Mouse (Mus musculus): Measurements from ENCODE around the gene Olfr552. TPM values are rescaled to one million over a fixed set of nuclear protein-coding genes. Genes with fewer than 3 reads are reported as not detected.
"Not testable (repeated sequence)": the region's sequence is repeated elsewhere in the genome, so short reads cannot be mapped to it uniquely, and the experiment has no call there.

Olfr552 gene
- polyA plus RNA-seq (2012; ENCODE audit: insufficient read depth, insufficient read length, missing spikeins), result not detected in 2 replicates

DNA sequence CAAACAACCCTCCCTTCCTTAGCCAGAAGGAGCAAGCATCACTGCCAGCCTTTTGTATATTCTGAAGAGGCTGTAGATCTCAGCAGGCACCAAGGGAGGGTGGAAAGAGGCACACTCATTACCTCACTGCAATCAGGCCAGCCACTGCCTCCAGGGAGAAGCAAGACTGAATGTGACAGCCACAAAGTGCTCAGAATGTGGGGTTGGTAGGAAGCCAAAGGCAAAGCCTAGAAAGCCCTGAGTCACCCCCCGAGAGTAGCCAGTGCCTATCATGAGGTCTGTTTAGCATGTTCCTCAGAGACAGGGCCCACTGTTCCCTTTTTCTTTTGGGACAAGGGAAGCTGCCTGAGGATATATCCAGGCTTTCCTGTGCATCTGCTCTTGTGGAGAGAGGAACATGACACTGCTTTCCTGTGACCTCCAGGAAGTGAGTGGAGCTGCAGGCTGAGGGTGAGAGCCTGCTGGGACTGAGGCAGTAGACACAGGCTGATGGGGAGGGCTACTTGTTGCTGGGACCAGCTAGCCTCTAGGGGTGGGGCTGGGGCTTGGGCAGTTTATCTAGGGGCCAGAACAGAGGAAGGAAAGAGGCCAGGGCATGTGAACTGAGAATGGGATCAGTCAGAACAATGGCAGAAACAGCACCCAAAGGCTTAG is at the start of gene Olfr552:
Gene Olfr552 (plus strand): TSS at position 393 of the 654 bp plus-strand sequence.
- H3K4me3 ChIP-seq (ENCODE audit: insufficient read depth, low read depth, low read length), result no peak within 1 kb of the TSS
- H3K4me1 ChIP-seq (ENCODE audit: control insufficient read depth, insufficient read depth, insufficient read length, low read length), result no peaks in the 10 kb centered on the region
- H3K27ac ChIP-seq (replicated peaks; ENCODE audit: low read depth, low read length), result no peak within 1 kb of the TSS

DNA sequence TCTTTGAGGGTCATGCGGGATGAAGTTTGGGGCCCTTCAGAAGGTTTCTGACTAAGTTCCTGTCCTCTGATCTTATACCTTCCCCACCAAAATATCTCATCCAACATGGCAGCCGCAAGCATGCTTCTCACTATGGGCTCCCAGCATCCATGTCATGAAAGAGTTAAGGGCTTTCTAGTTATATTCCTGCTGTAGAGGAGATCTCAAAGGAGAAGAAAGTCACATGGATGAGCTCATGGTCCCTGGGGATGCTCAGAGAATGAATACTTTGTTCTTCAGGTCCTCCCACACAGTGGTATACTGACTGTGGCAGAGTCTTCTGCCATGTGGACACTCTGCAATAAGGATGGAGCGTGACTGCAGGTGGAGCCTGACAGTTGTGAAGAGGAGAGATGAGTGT is 48.0 kb upstream of the Olfr552 start, which contains the start of gene Olfr549:
Gene Olfr549 (plus strand): TSS at position 301 of the 400 bp plus-strand sequence.
- Histone ChIP-seq H3K4me3 (ENCODE audit: insufficient read depth, low read depth, low read length) (no peak within 1 kb of the TSS), H3K4me1 (ENCODE audit: control insufficient read depth, insufficient read depth, insufficient read length, low read length) (no peaks in the 10 kb centered on the region), H3K27ac (replicated peaks; ENCODE audit: low read depth, low read length) (no peak within 1 kb of the TSS)

DNA sequence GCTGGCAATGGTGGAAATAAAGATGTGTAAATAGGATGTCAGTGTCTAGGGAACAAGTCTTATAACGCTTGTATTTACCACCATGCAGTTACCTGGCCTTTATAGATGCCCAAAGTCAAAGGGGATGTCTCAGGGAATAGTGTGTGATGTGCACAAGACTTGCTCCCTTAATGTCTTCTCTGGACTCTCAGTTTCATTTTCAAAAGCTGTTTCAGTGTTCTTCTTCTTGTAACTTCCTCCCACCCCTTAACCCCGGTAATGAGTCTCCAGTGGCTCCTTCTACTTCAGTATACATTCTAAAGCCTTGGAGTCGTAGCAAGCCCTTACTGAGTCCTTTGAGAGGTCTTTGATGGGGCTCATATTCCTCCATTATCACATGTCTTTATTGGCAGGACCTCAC is 44.3 kb upstream of the Olfr552 start:
- Histone ChIP-seq H3K4me3 (ENCODE audit: insufficient read depth, low read depth, low read length) (no peak overlapping the region), H3K27ac (replicated peaks; ENCODE audit: low read depth, low read length) (no peak overlapping the region), H3K4me1 (ENCODE audit: control insufficient read depth, insufficient read depth, insufficient read length, low read length) (no peaks in the 10 kb centered on the region)

DNA sequence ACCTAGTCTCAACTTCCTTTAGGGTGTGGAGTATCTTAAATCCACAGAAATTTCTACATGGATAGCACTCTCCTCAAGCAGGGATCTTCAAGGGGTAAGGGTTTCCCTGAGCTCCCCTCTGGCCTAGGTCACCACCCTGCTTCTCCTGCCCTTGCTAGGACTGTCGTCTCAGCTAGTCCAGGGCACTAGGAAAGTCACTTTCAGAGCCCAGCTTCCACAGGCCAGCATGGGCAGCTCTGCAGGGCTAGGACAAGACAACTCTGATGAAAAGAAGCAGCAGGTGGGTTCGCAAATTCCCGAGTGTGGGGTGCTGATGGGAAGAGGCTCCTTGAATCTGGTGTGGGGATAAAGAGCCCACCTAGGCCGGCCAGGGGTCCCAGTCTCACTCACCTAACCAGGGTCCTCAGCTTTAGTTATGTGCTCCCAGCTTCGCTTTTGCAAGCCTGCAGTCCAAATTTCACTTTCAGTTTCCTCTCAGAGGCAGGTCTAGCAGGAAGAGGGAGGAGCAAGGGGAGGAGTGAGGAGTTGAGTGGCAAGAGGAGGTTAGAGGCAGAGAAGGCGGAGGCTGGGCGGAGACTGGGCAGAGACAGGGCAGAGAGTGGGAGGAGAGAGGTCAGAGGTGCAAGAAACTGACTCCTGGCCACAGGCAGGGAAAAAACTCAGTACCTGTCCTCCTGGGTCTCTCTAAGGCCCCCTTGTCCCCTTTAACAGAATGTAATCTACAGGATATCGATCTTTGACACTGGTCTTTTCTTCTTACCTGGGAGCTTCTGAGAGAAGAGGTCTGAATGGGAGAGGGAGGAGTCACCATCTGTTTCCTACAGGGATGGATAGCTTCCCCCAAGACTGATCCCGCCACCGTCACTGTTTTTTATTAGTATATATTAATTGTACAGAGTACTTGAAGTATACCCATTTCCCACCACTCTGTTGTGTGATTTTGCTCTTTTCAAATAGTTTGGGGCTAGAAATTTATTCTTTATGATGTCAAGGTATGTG is 32.3 kb upstream of the Olfr552 start, which contains the start of gene Trim21:
Gene Trim21 (minus strand): TSS at position 488 of the 999 bp plus-strand sequence.
- Histone ChIP-seq H3K4me1 (ENCODE audit: control insufficient read depth, insufficient read depth, insufficient read length, low read length) (peaks cover 2% of the 10 kb centered on the region; the same call in 1 of the 2 replicates), H3K4me3 (ENCODE audit: insufficient read depth, low read depth, low read length) (peak within 1 kb of the TSS; percentile 81), H3K27ac (replicated peaks; ENCODE audit: low read depth, low read length) (peak within 1 kb of the TSS; percentile 40; the same call in 1 of the 2 replicates)

DNA sequence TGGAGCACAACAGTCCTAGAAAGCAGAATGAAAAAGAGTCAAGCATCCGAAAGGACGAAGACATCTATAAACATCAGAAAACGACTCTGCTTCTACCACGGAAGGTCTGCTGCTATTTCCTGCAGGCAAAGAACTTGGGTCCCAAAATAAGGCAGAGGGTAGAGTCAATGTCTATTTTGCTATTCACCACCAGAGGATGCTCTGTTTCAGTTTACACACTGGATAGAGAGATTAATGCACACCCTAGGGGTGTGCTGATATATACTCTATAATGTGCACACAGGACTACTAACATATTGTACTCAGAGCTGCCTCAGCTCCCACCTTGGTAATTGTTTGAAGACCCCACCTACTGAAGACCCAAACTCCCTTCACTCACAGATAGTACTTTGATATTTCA is 31.4 kb upstream of the Olfr552 start:
- Histone ChIP-seq H3K27ac (replicated peaks; ENCODE audit: low read depth, low read length) (no peak overlapping the region), H3K4me3 (ENCODE audit: insufficient read depth, low read depth, low read length) (no peak overlapping the region), H3K4me1 (ENCODE audit: control insufficient read depth, insufficient read depth, insufficient read length, low read length) (peaks cover 2% of the 10 kb centered on the region; the same call in 1 of the 2 replicates)

DNA sequence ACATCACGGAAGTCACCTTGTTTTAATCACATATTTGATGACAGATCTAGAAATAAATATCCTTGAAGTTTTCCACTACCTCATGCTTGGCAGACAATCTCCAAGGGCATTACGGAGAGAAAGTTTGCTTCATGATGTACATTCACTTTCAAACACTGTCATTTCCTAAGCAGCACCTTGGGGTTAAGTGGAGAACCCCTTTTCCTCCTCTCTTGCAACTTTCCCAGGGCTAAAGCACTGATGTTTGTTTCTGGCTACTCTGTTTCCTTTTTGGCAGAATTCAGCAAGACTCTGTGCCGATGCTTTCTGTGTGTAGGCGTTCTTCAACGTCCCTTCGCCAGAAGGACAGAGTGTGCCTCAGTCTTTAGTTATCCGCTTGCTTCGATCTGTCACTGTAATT is 26.4 kb upstream of the Olfr552 start, which contains the start of gene Olfr550:
Gene Olfr550 (plus strand): TSS at position 301 of the 400 bp plus-strand sequence.
- Histone ChIP-seq H3K4me1 (ENCODE audit: control insufficient read depth, insufficient read depth, insufficient read length, low read length) (no peaks in the 10 kb centered on the region), H3K27ac (replicated peaks; ENCODE audit: low read depth, low read length) (no peak within 1 kb of the TSS), H3K4me3 (ENCODE audit: insufficient read depth, low read depth, low read length) (0 out of 2 replicates have a peak within 1 kb of the TSS, but pooled peaks have one; percentile 9)

DNA sequence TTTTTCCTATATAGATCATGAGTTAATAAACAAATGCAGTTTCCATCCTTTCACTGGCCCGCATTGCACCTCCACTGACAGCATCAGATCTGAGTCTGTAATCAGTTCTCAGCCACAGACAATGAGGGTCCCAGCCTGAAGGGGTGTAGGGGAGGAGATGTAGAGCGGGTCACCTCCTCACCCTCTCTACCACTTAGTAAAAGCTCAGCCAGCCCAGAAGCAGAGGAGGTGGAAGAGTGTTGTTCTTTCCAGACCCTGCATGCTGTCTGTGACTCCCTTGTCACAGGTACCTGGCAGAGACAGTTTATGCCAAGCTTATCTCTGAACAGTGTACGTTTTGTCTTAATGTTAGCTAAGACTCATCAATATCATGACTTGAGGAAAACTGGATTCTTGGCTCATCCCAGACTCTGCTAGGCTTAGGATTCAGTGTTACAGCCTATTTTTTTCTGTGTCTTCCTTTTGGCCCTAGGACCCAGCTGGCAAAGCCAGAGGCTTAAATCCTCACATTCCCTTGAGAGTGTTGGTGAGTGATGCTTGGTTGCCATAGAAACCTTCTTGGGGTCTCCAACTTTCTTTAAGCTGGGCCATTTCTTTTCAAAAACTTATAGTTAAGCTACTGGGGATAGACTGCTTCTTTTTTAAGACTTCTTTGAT is 24.3 kb upstream of the Olfr552 start:
- Histone ChIP-seq H3K27ac (replicated peaks; ENCODE audit: low read depth, low read length) (no peak overlapping the region), H3K4me1 (ENCODE audit: control insufficient read depth, insufficient read depth, insufficient read length, low read length) (no peaks in the 10 kb centered on the region), H3K4me3 (ENCODE audit: insufficient read depth, low read depth, low read length) (no peak overlapping the region)

DNA sequence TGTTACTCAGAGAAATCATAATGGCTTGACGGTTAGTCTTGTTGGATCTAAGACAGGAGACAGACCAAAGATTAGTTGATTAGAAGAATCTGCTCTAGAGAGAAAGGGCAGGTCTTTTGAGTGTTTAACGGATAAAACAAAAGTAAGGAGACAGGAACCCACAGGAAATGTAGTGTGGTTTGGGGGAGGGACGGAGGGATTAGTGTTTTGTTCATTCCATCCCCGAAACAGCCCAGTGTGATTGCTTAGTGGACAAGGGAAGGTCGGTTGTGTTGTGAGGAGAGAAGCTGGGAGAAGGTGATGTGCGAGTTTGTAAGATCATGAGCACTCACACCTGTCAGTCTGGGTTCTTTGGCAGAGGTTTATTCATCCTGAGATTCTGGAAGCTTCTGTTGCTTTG is 21.6 kb upstream of the Olfr552 start:
- Histone ChIP-seq H3K27ac (replicated peaks; ENCODE audit: low read depth, low read length) (no peak overlapping the region), H3K4me3 (ENCODE audit: insufficient read depth, low read depth, low read length) (no peak overlapping the region)

DNA sequence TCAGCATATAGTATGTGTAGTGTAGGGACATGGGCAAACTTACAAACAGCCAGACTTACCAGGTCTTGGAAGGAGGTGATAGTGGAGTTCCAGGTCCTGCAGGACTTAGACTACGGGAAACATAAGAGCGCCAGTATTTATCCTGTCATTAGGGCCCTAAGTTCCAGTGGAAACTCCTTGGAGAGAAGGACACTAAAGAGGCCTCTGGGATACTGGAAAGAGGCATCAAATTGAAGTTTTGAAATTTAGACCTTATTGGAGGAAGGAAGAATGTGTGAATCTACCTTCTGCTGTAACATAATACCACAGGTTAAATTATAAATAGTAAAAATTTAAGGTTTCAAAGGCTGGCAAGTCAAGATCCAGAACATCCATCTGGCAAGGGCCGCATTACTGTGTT is 5.8 kb upstream of the Olfr552 start, which contains the start of gene Olfr551:
Gene Olfr551 (minus strand): TSS at position 101 of the 400 bp plus-strand sequence.
- Histone ChIP-seq H3K27ac (replicated peaks; ENCODE audit: low read depth, low read length) (no peak within 1 kb of the TSS), H3K4me1 (ENCODE audit: control insufficient read depth, insufficient read depth, insufficient read length, low read length) (no peaks in the 10 kb centered on the region), H3K4me3 (ENCODE audit: insufficient read depth, low read depth, low read length) (no peak within 1 kb of the TSS)

More for the DNA sequence above, 21.6 kb upstream of the Olfr552 start:
- H3K4me1 ChIP-seq (ENCODE audit: control insufficient read depth, insufficient read depth, insufficient read length, low read length), result no peaks in the 10 kb centered on the region

DNA sequence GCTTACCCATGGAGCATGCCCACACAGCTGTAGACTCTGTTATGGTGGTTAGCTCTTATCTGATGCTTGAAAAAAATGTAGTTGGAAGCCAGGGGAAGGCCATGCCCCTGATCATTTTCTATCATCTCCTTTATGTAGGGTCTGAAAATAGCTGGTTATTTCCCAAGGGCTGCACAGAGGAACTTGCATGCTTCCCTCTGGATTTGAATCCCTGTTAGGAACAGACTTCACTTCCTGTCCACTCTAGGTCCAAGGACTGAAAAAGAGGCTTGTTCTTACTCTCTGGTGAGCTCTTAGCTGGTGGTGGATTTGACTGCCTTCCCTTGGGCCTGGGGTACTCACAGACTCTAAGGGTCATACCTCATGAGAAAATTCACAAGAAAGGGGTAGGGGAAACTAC is 20.5 kb downstream of the Olfr552 start, which contains the start of gene Olfr553:
Gene Olfr553 (minus strand): TSS at position 101 of the 400 bp plus-strand sequence.
- Histone ChIP-seq H3K4me3 (ENCODE audit: insufficient read depth, low read depth, low read length) (no peak within 1 kb of the TSS), H3K4me1 (ENCODE audit: control insufficient read depth, insufficient read depth, insufficient read length, low read length) (no peaks in the 10 kb centered on the region), H3K27ac (replicated peaks; ENCODE audit: low read depth, low read length) (no peak within 1 kb of the TSS; the same call in 1 of the 2 replicates)

DNA sequence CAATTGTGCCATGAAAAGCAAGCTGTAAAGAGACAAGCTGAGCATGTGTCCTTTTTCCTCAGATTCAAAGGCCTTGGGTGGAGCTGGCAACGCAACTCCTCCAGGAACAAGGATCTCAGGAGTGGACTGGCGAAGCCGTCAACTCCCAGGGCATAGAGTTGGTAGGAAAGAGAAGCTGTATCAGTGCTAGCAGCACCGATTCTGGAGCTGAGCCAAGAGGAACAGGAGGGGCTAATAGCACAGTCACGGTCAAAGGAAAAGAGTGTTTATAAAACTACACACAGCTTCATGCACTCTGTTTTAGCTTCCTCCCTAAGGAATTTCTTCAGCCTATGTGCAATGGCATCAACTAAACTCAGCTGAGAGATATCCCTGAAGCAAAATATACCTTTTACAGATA is 22.0 kb downstream of the Olfr552 start:
- H3K4me1 ChIP-seq (ENCODE audit: control insufficient read depth, insufficient read depth, insufficient read length, low read length), result no peaks in the 10 kb centered on the region
- H3K27ac ChIP-seq (replicated peaks; ENCODE audit: low read depth, low read length), result no peak overlapping the region

DNA sequence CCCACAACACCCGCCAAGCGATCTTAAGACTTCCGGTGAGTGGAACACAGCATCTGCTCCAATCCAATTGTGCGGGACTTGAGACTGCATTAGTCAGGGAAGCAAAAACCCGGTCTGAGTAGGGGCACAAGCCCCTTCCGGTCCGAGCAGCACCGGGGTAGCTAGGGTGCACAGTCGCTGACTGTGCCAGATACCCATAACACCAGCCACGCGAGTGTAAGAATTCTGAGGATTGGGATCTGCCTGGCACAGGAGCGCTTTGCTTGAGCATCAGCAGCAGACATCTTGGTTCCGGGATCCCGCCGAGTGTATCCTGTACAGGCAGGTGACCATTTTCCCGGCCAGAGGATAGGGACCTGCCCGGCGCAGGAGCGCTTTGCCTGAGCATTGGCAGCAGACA is 22.8 kb downstream of the Olfr552 start:
- not testable (repeated sequence) for H3K4me3 ChIP-seq (ENCODE audit: insufficient read depth, low read depth, low read length); H3K4me1 ChIP-seq (ENCODE audit: control insufficient read depth, insufficient read depth, insufficient read length, low read length); H3K27ac ChIP-seq (replicated peaks; ENCODE audit: low read depth, low read length)

More for the DNA sequence above, 22.0 kb downstream of the Olfr552 start:
- no peak overlapping the region for H3K4me3 ChIP-seq (ENCODE audit: insufficient read depth, low read depth, low read length)

DNA sequence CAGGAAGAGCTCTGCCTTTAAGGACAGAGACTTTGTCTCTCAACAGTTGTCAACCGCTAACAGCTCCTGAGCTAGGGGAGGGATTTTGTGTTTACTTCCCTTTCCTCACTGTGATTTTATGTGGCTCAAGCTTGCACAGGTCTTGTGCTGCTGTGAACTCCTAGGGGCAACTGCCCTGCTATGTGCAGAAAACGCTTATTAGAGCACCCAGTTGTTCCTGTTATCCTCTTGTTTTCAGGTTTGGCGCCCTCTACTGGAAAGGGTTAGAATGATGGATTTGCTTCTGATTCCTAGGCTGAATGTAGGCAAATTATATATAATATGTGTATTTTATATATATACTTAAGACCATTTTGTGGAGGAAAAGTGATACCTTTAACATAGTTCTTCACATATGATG is 39.1 kb downstream of the Olfr552 start:
- H3K27ac ChIP-seq (replicated peaks; ENCODE audit: low read depth, low read length), result no peak overlapping the region

DNA sequence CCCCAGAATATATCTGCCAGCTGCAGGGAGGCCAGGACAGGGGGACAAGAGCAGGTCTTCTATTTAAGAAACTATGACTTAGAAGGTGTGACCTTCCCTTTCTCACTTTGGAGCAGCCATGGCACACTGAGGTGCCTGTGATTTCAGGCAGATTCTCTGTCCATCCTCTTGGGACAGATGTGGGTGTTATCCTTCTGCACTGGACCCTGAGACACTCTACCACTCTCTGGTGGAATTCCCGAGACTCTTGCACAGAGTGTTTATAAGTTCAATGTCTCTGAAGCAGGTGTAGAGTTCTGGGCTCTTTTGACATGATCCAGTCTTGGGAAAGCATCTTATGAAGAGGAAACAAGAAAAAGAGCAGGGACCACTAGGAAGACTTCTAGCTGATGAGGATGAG is 40.6 kb downstream of the Olfr552 start, which contains the start of gene Olfr554:
Gene Olfr554 (plus strand): TSS at position 301 of the 400 bp plus-strand sequence.
- Histone ChIP-seq H3K4me3 (ENCODE audit: insufficient read depth, low read depth, low read length) (no peak within 1 kb of the TSS), H3K4me1 (ENCODE audit: control insufficient read depth, insufficient read depth, insufficient read length, low read length) (no peaks in the 10 kb centered on the region), H3K27ac (replicated peaks; ENCODE audit: low read depth, low read length) (no peak within 1 kb of the TSS)

More for the DNA sequence above, 39.1 kb downstream of the Olfr552 start:
- H3K4me1 ChIP-seq (ENCODE audit: control insufficient read depth, insufficient read depth, insufficient read length, low read length), result no peaks in the 10 kb centered on the region
- no peak overlapping the region for H3K4me3 ChIP-seq (ENCODE audit: insufficient read depth, low read depth, low read length)

Measured in brown adipose tissue, adult 24 weeks (tissue).